Mouse (Mus musculus): ENCODE results near the gene Ak8. TPM values are rescaled to one million over a fixed set of nuclear protein-coding genes. Genes with fewer than 3 reads are reported as not detected.

Ak8 gene
- polyA plus RNA-seq, 1 experiment from 2014 or later: 0.97 TPM

DNA sequence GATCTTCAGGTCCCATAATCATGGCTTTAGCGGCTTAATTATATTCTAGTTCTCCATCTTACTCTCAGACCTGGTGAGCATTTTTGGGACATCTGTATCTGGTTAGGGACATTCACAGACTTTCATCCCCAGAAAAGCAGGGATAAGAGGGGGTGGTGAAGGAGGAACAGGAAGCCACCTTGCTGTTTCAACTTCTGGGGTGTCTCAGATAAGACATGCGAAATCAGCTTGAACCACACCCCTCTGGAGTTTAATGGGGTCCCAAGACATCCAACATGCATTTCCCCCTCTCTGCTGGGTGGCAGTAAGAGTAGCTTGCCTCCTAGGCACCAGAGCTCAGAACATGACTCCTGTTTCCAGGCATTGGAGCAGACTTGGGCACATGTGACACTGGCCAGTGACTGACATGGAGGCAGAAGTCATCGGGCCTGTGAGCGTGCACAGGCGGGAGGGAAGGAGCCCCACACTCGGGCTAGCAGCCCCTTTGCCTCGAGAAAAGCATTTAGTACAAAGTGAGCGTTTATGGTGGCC is 6.2 kb downstream of the Ak8 start:
- Histone ChIP-seq H3K4me1 (ENCODE audit: control insufficient read depth, insufficient read depth, low read length) (no peaks in the 10 kb centered on the region), H3K4me3 (ENCODE audit: low read depth, low read length) (no peak overlapping the region), H3K27me3 (ENCODE audit: control insufficient read depth, insufficient read depth, low read length) (no peaks in the 10 kb centered on the region), H3K4me2 (ENCODE audit: low read depth, low read length) (no peak overlapping the region), H3K36me3 (replicated peaks; ENCODE audit: control insufficient read depth, insufficient read depth, low read depth, low read length) (no peaks in the 10 kb centered on the region), H3K27ac (replicated peaks; ENCODE audit: low read depth, low read length) (no peak overlapping the region), H3K9me3 (replicated peaks; ENCODE audit: control insufficient read depth, low read length) (no peaks in the 10 kb centered on the region), H3K9ac (replicated peaks; ENCODE audit: low read length) (no peak overlapping the region)
- DNase-seq (ENCODE audit: low spot score) (no peak), ATAC-seq (replicated peaks; ENCODE audit: insufficient number of reproducible peaks, low FRiP score, low TSS enrichment, low read depth) (no peak)
- WGBS: 57% methylated on average over 8 of the region's 8 CpGs

DNA sequence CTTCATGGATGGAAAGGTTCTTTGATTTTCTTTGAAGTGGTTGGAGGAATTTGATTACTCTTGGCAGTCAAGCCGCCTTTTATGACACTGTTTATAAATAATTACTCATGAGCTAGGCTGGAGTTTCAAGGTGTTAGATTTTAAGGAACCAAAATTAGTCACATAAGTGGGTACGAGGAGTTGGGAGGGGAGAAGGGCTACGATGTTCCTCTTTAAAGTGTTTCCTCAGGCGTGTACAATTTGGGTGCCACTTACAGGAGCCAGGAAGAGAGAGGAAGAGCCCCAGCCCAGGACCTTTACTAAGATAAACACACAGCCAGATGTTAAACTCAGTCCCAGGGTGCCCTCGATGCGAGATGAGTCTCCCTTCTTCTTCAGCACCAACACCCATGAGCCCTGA is 6.8 kb downstream of the Ak8 start:
- Histone ChIP-seq H3K9me3 (replicated peaks; ENCODE audit: control insufficient read depth, low read length) (no peaks in the 10 kb centered on the region), H3K9ac (replicated peaks; ENCODE audit: low read length) (no peak overlapping the region), H3K4me2 (ENCODE audit: low read depth, low read length) (no peak overlapping the region), H3K27me3 (ENCODE audit: control insufficient read depth, insufficient read depth, low read length) (no peaks in the 10 kb centered on the region), H3K4me1 (ENCODE audit: control insufficient read depth, insufficient read depth, low read length) (no peaks in the 10 kb centered on the region), H3K36me3 (replicated peaks; ENCODE audit: control insufficient read depth, insufficient read depth, low read depth, low read length) (no peaks in the 10 kb centered on the region), H3K4me3 (ENCODE audit: low read depth, low read length) (no peak overlapping the region), H3K27ac (replicated peaks; ENCODE audit: low read depth, low read length) (no peak overlapping the region)
- 65% methylated on average over 6 of the region's 6 CpGs for WGBS
- DNase-seq (ENCODE audit: low spot score): no peak
- ATAC-seq (replicated peaks; ENCODE audit: insufficient number of reproducible peaks, low FRiP score, low TSS enrichment, low read depth): no peak

DNA sequence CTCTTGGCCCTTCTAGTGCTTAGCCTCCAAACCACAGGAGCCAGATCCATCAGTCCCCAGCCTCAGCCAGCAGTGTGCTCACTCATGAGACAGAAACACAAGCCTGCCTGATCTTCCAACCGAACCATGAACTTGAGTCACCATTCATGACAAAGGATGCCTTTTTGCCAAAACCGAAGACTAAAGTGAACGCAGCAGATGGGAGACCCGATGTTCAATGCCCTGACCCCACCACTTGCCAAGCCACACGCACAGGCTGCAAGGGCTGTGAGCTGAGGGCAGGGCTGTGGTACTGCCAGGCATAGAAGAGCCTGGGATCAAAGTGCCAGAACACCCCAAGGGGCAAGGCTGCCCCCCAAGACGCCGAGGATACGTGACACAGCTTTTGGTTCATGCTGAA is 13.1 kb downstream of the Ak8 start:
- no peak overlapping the region for H3K9ac ChIP-seq (replicated peaks; ENCODE audit: low read length)
- H3K27ac ChIP-seq (replicated peaks; ENCODE audit: low read depth, low read length): no peak overlapping the region
- H3K4me2 ChIP-seq (ENCODE audit: low read depth, low read length): no peak overlapping the region
- H3K4me3 ChIP-seq (ENCODE audit: low read depth, low read length): no peak overlapping the region
- DNase-seq (ENCODE audit: low spot score): no peak
- H3K36me3 ChIP-seq (replicated peaks; ENCODE audit: control insufficient read depth, insufficient read depth, low read depth, low read length): no peaks in the 10 kb centered on the region
- H3K9me3 ChIP-seq (replicated peaks; ENCODE audit: control insufficient read depth, low read length): no peaks in the 10 kb centered on the region
- no peak for ATAC-seq (replicated peaks; ENCODE audit: insufficient number of reproducible peaks, low FRiP score, low TSS enrichment, low read depth)
- WGBS: 77% methylated on average over 8 of the region's 8 CpGs
- H3K27me3 ChIP-seq (ENCODE audit: control insufficient read depth, insufficient read depth, low read length): no peaks in the 10 kb centered on the region
- H3K4me1 ChIP-seq (ENCODE audit: control insufficient read depth, insufficient read depth, low read length): no peaks in the 10 kb centered on the region

DNA sequence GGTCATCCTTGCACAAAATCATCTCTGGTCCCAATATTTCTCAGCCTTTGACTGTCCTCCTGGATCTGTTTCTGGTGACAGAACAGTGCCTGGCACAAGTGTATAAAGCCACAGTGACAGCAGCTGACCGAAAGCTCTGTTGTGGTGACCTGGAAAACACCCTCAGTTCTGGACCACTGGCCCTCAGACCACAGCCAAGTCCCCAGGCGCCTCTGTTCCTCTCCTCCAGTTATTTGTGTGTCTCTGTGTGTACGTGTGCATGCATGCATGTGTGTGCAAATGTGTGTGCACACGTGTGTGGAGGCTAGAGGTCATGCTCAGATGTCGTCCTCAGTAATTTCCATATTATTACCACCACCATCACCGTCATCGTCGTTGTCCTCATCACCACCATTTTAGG is 22.5 kb downstream of the Ak8 start:
- Histone ChIP-seq H3K9me3 (replicated peaks; ENCODE audit: control insufficient read depth, low read length) (no peaks in the 10 kb centered on the region), H3K4me1 (ENCODE audit: control insufficient read depth, insufficient read depth, low read length) (no peaks in the 10 kb centered on the region), H3K27ac (replicated peaks; ENCODE audit: low read depth, low read length) (no peak overlapping the region), H3K9ac (replicated peaks; ENCODE audit: low read length) (no peak overlapping the region), H3K4me3 (ENCODE audit: low read depth, low read length) (no peak overlapping the region), H3K27me3 (ENCODE audit: control insufficient read depth, insufficient read depth, low read length) (no peaks in the 10 kb centered on the region), H3K36me3 (replicated peaks; ENCODE audit: control insufficient read depth, insufficient read depth, low read depth, low read length) (no peaks in the 10 kb centered on the region), H3K4me2 (ENCODE audit: low read depth, low read length) (no peak overlapping the region)
- DNase-seq (ENCODE audit: low spot score) (no peak), ATAC-seq (replicated peaks; ENCODE audit: insufficient number of reproducible peaks, low FRiP score, low TSS enrichment, low read depth) (no peak)
- WGBS: 93% methylated on average over 8 of the region's 8 CpGs

DNA sequence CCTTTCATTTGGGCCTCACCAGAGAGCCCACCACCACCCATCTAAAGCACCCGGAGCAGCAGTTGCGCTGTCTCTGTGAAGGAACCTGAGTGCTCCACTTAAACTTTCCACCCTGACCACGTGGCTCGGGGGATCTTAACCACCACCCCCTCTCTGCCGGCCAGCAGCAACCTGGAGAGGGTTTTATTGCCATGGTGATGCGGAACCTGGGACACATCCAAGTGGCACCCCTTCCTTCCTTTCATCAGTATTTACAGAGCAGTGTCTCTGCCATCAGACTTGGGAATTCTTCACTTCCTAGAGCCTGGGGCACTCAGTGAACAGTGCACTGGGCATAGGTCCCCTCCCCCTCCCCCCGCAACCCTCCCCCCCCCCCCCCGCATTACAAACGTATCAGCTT is 23.9 kb downstream of the Ak8 start:
- no peaks in the 10 kb centered on the region for H3K27me3 ChIP-seq (ENCODE audit: control insufficient read depth, insufficient read depth, low read length)
- no peaks in the 10 kb centered on the region for H3K4me1 ChIP-seq (ENCODE audit: control insufficient read depth, insufficient read depth, low read length)
- H3K27ac ChIP-seq (replicated peaks; ENCODE audit: low read depth, low read length): no peak overlapping the region
- H3K9me3 ChIP-seq (replicated peaks; ENCODE audit: control insufficient read depth, low read length): no peaks in the 10 kb centered on the region
- H3K9ac ChIP-seq (replicated peaks; ENCODE audit: low read length): no peak overlapping the region
- DNase-seq (ENCODE audit: low spot score) (no peak), ATAC-seq (replicated peaks; ENCODE audit: insufficient number of reproducible peaks, low FRiP score, low TSS enrichment, low read depth) (no peak)
- H3K4me2 ChIP-seq (ENCODE audit: low read depth, low read length): no peak overlapping the region
- H3K4me3 ChIP-seq (ENCODE audit: low read depth, low read length): no peak overlapping the region
- 68% methylated on average over 8 of the region's 9 CpGs for WGBS
- no peaks in the 10 kb centered on the region for H3K36me3 ChIP-seq (replicated peaks; ENCODE audit: control insufficient read depth, insufficient read depth, low read depth, low read length)

DNA sequence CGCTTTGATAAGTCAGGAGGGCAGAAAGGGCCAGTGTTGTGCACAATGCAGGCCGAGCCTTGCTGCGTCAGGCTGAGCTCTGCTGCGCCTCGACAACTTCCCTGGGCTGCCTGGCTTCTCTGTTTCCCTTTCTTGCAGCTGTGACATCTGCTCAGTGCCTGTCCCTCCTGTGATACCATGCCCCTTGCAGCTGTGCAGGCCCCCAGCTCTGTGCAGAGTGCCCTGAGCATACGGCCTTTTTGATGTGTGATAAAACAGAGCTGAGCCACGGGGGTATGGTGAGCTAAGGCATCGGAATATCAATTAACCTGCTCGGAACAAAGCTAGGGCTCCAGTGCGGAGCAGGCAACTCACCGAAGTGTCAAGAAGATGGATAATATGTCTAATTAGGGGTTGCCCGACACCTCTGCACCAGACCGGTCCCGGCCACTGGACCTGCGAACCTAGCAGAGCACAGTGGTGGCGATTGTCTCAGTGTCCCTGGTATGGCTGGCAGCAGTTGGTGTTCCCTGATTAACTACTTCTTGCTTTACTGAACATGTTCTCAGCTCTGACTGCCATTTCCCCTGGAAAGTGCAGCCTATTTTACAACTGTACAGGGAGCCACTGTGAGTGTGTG is 27.9 kb downstream of the Ak8 start:
- H3K9ac ChIP-seq (replicated peaks; ENCODE audit: low read length): no peak overlapping the region
- ATAC-seq (replicated peaks; ENCODE audit: insufficient number of reproducible peaks, low FRiP score, low TSS enrichment, low read depth) (no peak), DNase-seq (ENCODE audit: low spot score) (no peak)
- no peaks in the 10 kb centered on the region for H3K9me3 ChIP-seq (replicated peaks; ENCODE audit: control insufficient read depth, low read length)
- WGBS: 25% methylated on average over 16 of the region's 16 CpGs
- no peak overlapping the region for H3K4me3 ChIP-seq (ENCODE audit: low read depth, low read length)
- H3K36me3 ChIP-seq (replicated peaks; ENCODE audit: control insufficient read depth, insufficient read depth, low read depth, low read length): no peaks in the 10 kb centered on the region
- H3K4me2 ChIP-seq (ENCODE audit: low read depth, low read length): no peak overlapping the region
- no peaks in the 10 kb centered on the region for H3K27me3 ChIP-seq (ENCODE audit: control insufficient read depth, insufficient read depth, low read length)
- no peaks in the 10 kb centered on the region for H3K4me1 ChIP-seq (ENCODE audit: control insufficient read depth, insufficient read depth, low read length)
- no peak overlapping the region for H3K27ac ChIP-seq (replicated peaks; ENCODE audit: low read depth, low read length)

DNA sequence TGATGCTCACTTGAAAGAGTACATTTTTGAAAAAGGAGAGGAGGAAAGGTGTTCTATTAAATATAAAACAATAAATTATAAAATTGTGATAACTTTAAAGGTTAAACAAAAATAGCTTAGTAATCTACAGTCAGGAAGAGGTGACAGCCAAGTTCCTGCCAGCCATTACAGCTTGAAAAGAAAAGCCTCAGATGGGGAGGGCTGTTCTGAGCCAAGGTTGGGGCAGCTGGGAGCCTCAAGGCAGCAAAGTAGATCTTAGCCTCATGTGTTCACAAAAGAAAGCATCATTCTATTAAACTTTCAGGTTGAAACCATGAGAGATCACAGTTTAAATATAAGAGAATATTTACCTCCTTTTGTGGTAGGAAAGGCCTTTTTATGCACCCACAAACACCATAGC is 30.7 kb downstream of the Ak8 start:
- H3K27me3 ChIP-seq (ENCODE audit: control insufficient read depth, insufficient read depth, low read length): no peaks in the 10 kb centered on the region
- ATAC-seq (replicated peaks; ENCODE audit: insufficient number of reproducible peaks, low FRiP score, low TSS enrichment, low read depth): no peak
- no peak for DNase-seq (ENCODE audit: low spot score)

DNA sequence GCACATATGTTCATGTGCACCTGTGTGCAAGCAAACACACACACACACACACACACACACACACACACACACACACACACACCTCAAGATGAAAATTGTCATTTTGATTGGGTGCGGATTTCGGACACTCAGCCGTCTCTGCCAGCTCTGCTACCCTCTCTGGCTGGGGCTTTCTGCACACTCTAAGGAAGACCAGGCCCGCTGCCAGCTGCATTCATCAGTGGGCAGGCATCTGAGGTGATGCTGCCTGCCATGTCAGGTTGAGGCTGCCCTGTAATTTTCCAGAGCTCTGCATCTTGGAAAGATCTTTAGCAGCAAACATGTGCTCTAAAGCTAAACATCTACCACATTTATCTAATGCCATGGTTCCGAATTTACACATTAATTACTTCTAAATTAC is 37.1 kb downstream of the Ak8 start:
- Histone ChIP-seq H3K36me3 (replicated peaks; ENCODE audit: control insufficient read depth, insufficient read depth, low read depth, low read length) (no peaks in the 10 kb centered on the region), H3K9me3 (replicated peaks; ENCODE audit: control insufficient read depth, low read length) (no peaks in the 10 kb centered on the region), H3K4me3 (ENCODE audit: low read depth, low read length) (no peak overlapping the region), H3K27me3 (ENCODE audit: control insufficient read depth, insufficient read depth, low read length) (no peaks in the 10 kb centered on the region), H3K27ac (replicated peaks; ENCODE audit: low read depth, low read length) (no peak overlapping the region), H3K9ac (replicated peaks; ENCODE audit: low read length) (no peak overlapping the region), H3K4me1 (ENCODE audit: control insufficient read depth, insufficient read depth, low read length) (no peaks in the 10 kb centered on the region), H3K4me2 (ENCODE audit: low read depth, low read length) (no peak overlapping the region)
- DNase-seq (ENCODE audit: low spot score) (no peak), ATAC-seq (replicated peaks; ENCODE audit: insufficient number of reproducible peaks, low FRiP score, low TSS enrichment, low read depth) (no peak)
- 85% methylated on average over 5 of the region's 5 CpGs for WGBS

More for the DNA sequence above, 30.7 kb downstream of the Ak8 start:
- H3K9me3 ChIP-seq (replicated peaks; ENCODE audit: control insufficient read depth, low read length): no peaks in the 10 kb centered on the region
- no peaks in the 10 kb centered on the region for H3K4me1 ChIP-seq (ENCODE audit: control insufficient read depth, insufficient read depth, low read length)
- H3K27ac ChIP-seq (replicated peaks; ENCODE audit: low read depth, low read length): no peak overlapping the region
- H3K4me3 ChIP-seq (ENCODE audit: low read depth, low read length): no peak overlapping the region
- no peak overlapping the region for H3K4me2 ChIP-seq (ENCODE audit: low read depth, low read length)
- H3K36me3 ChIP-seq (replicated peaks; ENCODE audit: control insufficient read depth, insufficient read depth, low read depth, low read length): no peaks in the 10 kb centered on the region
- H3K9ac ChIP-seq (replicated peaks; ENCODE audit: low read length): no peak overlapping the region
